ENCODE assay signal across 21 mouse cellular contexts in genomic region chr1:183644001-183644400, GRCm38 (mm10).
A peak's percentile ranks its signal among the peaks of the same experiment; 100 is the strongest.
DNase-seq lines count a peak whose midpoint lies in the region; ATAC-seq and TF ChIP-seq lines count a peak whose summit lies in the region.
"Had no signal": no experiment of that assay in that cellular context is flagged by ENCODE, and none has a peak within 500 bp of the region (broad histone marks: within the 10 kb centered on the region; RNA-seq: fewer than 3 reads in every experiment).

No protein-coding gene starts in this region.

- no peak overlapping the region for H3K4me3 ChIP-seq in kidney, embryonic 16.5 days (ENCODE audit: low read length)
- no peak overlapping the region for H3K4me3 ChIP-seq in stomach, embryonic 14.5 days (ENCODE audit: low read depth, low read length)
- H3K4me3 ChIP-seq in stomach, postnatal 0 days (ENCODE audit: low read depth, low read length), result no peak overlapping the region
- H3K4me3 ChIP-seq: forebrain, embryonic 12.5 days; heart, embryonic 10.5 days; limb, embryonic 13.5 days; midbrain, embryonic 12.5 days; neural tube, embryonic 12.5 days had no signal

- H3K27me3 ChIP-seq in kidney, embryonic 16.5 days (ENCODE audit: insufficient read depth, low read length), result no peaks in the 10 kb centered on the region
- no peaks in the 10 kb centered on the region for H3K27me3 ChIP-seq in stomach, embryonic 14.5 days (ENCODE audit: control insufficient read depth, insufficient read depth, low read length)
- H3K27me3 ChIP-seq in stomach, postnatal 0 days (ENCODE audit: control insufficient read depth, insufficient read depth, low read length), result no peaks in the 10 kb centered on the region
- H3K27me3 ChIP-seq: forebrain, embryonic 12.5 days; limb, embryonic 13.5 days; midbrain, embryonic 12.5 days; neural tube, embryonic 12.5 days; Patski had no signal

- peak; percentile 49; the same call in 1 of the 2 replicates for ATAC-seq in kidney, embryonic 16.5 days (ENCODE audit: low FRiP score, low TSS enrichment)
- ATAC-seq in stomach, embryonic 14.5 days (ENCODE audit: insufficient number of reproducible peaks, insufficient read depth, low FRiP score, low read depth), result no peak
- ATAC-seq in stomach, postnatal 0 days (ENCODE audit: low FRiP score, low TSS enrichment), result no peak
- ATAC-seq: CD4-positive, CD25-positive, alpha-beta regulatory T cell, adult 4 months; Patski had no signal

- H3K4me2 ChIP-seq in kidney, embryonic 16.5 days (replicated peaks; ENCODE audit: low read depth, low read length), result no peak overlapping the region
- no peak overlapping the region for H3K4me2 ChIP-seq in stomach, embryonic 14.5 days (replicated peaks; ENCODE audit: low read depth, low read length)
- H3K4me2 ChIP-seq in stomach, postnatal 0 days (replicated peaks; ENCODE audit: low read depth), result no peak overlapping the region
- H3K4me2 ChIP-seq: forebrain, embryonic 12.5 days; limb, embryonic 13.5 days; midbrain, embryonic 12.5 days; neural tube, embryonic 12.5 days had no signal

- no peak overlapping the region for H3K27ac ChIP-seq in kidney, embryonic 16.5 days (ENCODE audit: low read length)
- peak overlapping the region; percentile 6; the same call in 1 of the 2 replicates for H3K27ac ChIP-seq in stomach, embryonic 14.5 days (ENCODE audit: low read length)
- H3K27ac ChIP-seq in stomach, postnatal 0 days (replicated peaks), result no peak overlapping the region
- H3K27ac ChIP-seq: forebrain, embryonic 12.5 days; heart, embryonic 10.5 days; limb, embryonic 13.5 days; liver, embryonic 14.5 days; midbrain, embryonic 12.5 days; neural tube, embryonic 12.5 days had no signal

- H3K9ac ChIP-seq in kidney, embryonic 16.5 days (replicated peaks; ENCODE audit: low read length), result no peak overlapping the region
- H3K9ac ChIP-seq in stomach, embryonic 14.5 days (replicated peaks; ENCODE audit: low read depth, low read length), result no peak overlapping the region
- H3K9ac ChIP-seq in stomach, postnatal 0 days (ENCODE audit: low read length), result no peak overlapping the region
- H3K9ac ChIP-seq: forebrain, embryonic 12.5 days; limb, embryonic 13.5 days; liver, embryonic 14.5 days; midbrain, embryonic 12.5 days; neural tube, embryonic 12.5 days had no signal

- no peaks in the 10 kb centered on the region for H3K36me3 ChIP-seq in kidney, embryonic 16.5 days (ENCODE audit: insufficient read depth, low read length)
- no peaks in the 10 kb centered on the region for H3K36me3 ChIP-seq in stomach, embryonic 14.5 days (ENCODE audit: control insufficient read depth, insufficient read depth, low read length)
- H3K36me3 ChIP-seq in stomach, postnatal 0 days (ENCODE audit: control insufficient read depth, insufficient read depth, low read length), result no peaks in the 10 kb centered on the region
- H3K36me3 ChIP-seq: forebrain, embryonic 12.5 days; heart, embryonic 10.5 days; limb, embryonic 13.5 days; midbrain, embryonic 12.5 days; neural tube, embryonic 12.5 days had no signal

- no peak for TF ChIP-seq CTCF in stomach, postnatal 0 days (IDR thresholded peaks at IDR 0.05; ENCODE audit: low read depth)

- H3K4me1 ChIP-seq in kidney, embryonic 16.5 days (ENCODE audit: insufficient read depth, low read length), result peaks cover 3% of the 10 kb centered on the region; the same call in 1 of the 2 replicates
- H3K4me1 ChIP-seq in stomach, embryonic 14.5 days (ENCODE audit: control insufficient read depth, insufficient read depth, low read length), result 0 out of 2 replicates have a peak, but pooled peaks cover 3% of the 10 kb centered on the region
- no peaks in the 10 kb centered on the region for H3K4me1 ChIP-seq in stomach, postnatal 0 days (replicated peaks; ENCODE audit: control insufficient read depth, insufficient read depth)
- H3K4me1 ChIP-seq: forebrain, embryonic 12.5 days; heart, embryonic 10.5 days; midbrain, embryonic 12.5 days; neural tube, embryonic 12.5 days had no signal

- no peak for DNase-seq in kidney, adult 18-20 months
- no peak for DNase-seq in stomach, postnatal 0 days (ENCODE audit: low spot score)
- peak; percentile 5 for DNase-seq in forelimb bud, embryonic 11.5 days (ENCODE audit: low read depth, low spot score)
- DNase-seq in urinary bladder, postnatal 36 days (ENCODE audit: low spot score in 2 of 2), result peak; percentile 29 to 52
- DNase-seq in frontal cortex, postnatal 14 days (ENCODE audit: low spot score in 2 of 2), result no peak
- DNase-seq: adrenal gland, postnatal 14 days; cerebellum, adult 9-11 months; gastrocnemius, postnatal 25 days; kidney, adult 2 months; right cerebral cortex, postnatal 4 days; thymus, postnatal 25 days had no signal

- 37% methylated on average over 2 of the region's 2 CpGs for WGBS in kidney, embryonic 16.5 days
- 23% methylated on average over 2 of the region's 2 CpGs for WGBS in stomach, embryonic 14.5 days
- 17% methylated on average over 2 of the region's 2 CpGs for WGBS in stomach, postnatal 0 days

- H3K9me3 ChIP-seq in kidney, embryonic 16.5 days (ENCODE audit: low read length), result no peaks in the 10 kb centered on the region
- H3K9me3 ChIP-seq in stomach, embryonic 14.5 days (ENCODE audit: control insufficient read depth, low read depth, low read length), result no peaks in the 10 kb centered on the region
- H3K9me3 ChIP-seq in stomach, postnatal 0 days (ENCODE audit: control insufficient read depth, low read length), result no peaks in the 10 kb centered on the region
- H3K9me3 ChIP-seq: forebrain, embryonic 12.5 days; heart, embryonic 10.5 days; limb, embryonic 13.5 days; midbrain, embryonic 12.5 days; neural tube, embryonic 12.5 days had no signal

- no peak for TF ChIP-seq EP300 in stomach, postnatal 0 days (optimal IDR thresholded peaks at IDR 0.05)

Comparison
In these comparisons a context has a peak if more than half of its experiments do, and no peak if none do; other contexts are left out.
1. DNase-seq: peak in forelimb bud, embryonic 11.5 days (single experiment) and urinary bladder, postnatal 36 days (2 of 2); none in kidney, adult 18-20 months (single experiment), stomach, postnatal 0 days (single experiment) and frontal cortex, postnatal 14 days (0 of 2).